Mouse (Mus musculus) ES-Bruce4 (cell line): ENCODE measurements around the gene Mogat1. TPM values are rescaled to one million over a fixed set of nuclear protein-coding genes. Genes with fewer than 3 reads are reported as not detected.

ENCODE experiments used
- H3K27ac ChIP-seq: 2 replicates; pipeline ENCODE4 v1.5.1; 2012; ENCODE audit warnings: low read length, inconsistent platforms; ENCODE audit not compliant: insufficient read depth
- H3K27me3 ChIP-seq: 2 replicates; pipeline ENCODE4 v1.6.1; 2012; ENCODE audit warnings: mild to moderate bottlenecking, low read length, inconsistent platforms; ENCODE audit not compliant: control insufficient read depth, poor library complexity, insufficient read depth, severe bottlenecking
- H3K36me3 ChIP-seq: 2 replicates; pipeline ENCODE4 v1.6.1; 2012; ENCODE audit warnings: inconsistent platforms, mild to moderate bottlenecking, low read length, moderate library complexity; ENCODE audit not compliant: control insufficient read depth, poor library complexity, insufficient read depth, severe bottlenecking
- H3K4me1 ChIP-seq: one replicate; pipeline ENCODE4 v1.8.1; 2011; ENCODE audit warnings: low read length; ENCODE audit not compliant: control insufficient read depth, insufficient read depth
- H3K4me3 ChIP-seq: 2 replicates; pipeline ENCODE4 v1.5.1; 2011; ENCODE audit warnings: low read depth, mild to moderate bottlenecking, low read length
- H3K9ac ChIP-seq: 2 replicates; pipeline ENCODE4 v1.6.1; 2012; ENCODE audit warnings: low read depth, mild to moderate bottlenecking, inconsistent platforms; ENCODE audit not compliant: poor library complexity, severe bottlenecking
- H3K9me3 ChIP-seq: replicated peaks from 2 replicates; pipeline ENCODE4 v1.6.1; 2012; ENCODE audit warnings: mild to moderate bottlenecking, low read length, inconsistent platforms; ENCODE audit not compliant: control insufficient read depth, poor library complexity, insufficient read depth, severe bottlenecking
- CTCF ChIP-seq: IDR thresholded peaks from one replicate; pipeline ENCODE4 v1.8.1; 2011; ENCODE audit warnings: low read depth, low read length
- EP300 ChIP-seq: IDR thresholded peaks from 2 replicates; pipeline ENCODE4 v1.6.1; 2011; ENCODE audit warnings: low read depth, low read length; ENCODE audit not compliant: insufficient read depth
- POLR2A ChIP-seq: IDR thresholded peaks from one replicate; pipeline ENCODE4 v1.8.1; 2011; ENCODE audit warnings: low read length; ENCODE audit not compliant: insufficient read depth
- polyA plus RNA-seq: library from polyadenylated mRNA; stranded (reverse); fragments of >200 nt; gene quantifications from 2 replicates; pipeline ENCODE4 v1.2.4, GENCODE M21; 2011; ENCODE audit warnings: low read depth; ENCODE audit not compliant: missing spikeins, insufficient read depth, insufficient read length

The Mogat1 gene
- polyA plus RNA-seq, 1 experiment = not detected

GRCm38 (mm10) chr1:78532184-78532800 lies 21.5 kb downstream of the Mogat1 start:
- no peak overlapping the region for H3K4me3 ChIP-seq
- no peaks in the 10 kb centered on the region for H3K36me3 ChIP-seq
- no peak overlapping the region for H3K9ac ChIP-seq
- H3K27me3 ChIP-seq = no peaks in the 10 kb centered on the region
- no peak for TF ChIP-seq CTCF
- TF ChIP-seq POLR2A = no peak
- no peak for TF ChIP-seq EP300
- no peak overlapping the region for H3K27ac ChIP-seq
- no peaks in the 10 kb centered on the region for H3K4me1 ChIP-seq
- no peaks in the 10 kb centered on the region for H3K9me3 ChIP-seq

GRCm38 (mm10) chr1:78534428-78535150 lies 23.8 kb downstream of the Mogat1 start:
- Histone ChIP-seq H3K36me3 (no peaks in the 10 kb centered on the region), H3K27ac (no peak overlapping the region), H3K9me3 (no peaks in the 10 kb centered on the region), H3K4me1 (no peaks in the 10 kb centered on the region), H3K4me3 (no peak overlapping the region), H3K9ac (no peak overlapping the region), H3K27me3 (no peaks in the 10 kb centered on the region)
- no peak for TF ChIP-seq CTCF
- TF ChIP-seq POLR2A = no peak
- TF ChIP-seq EP300 = no peak

- Histone ChIP-seq H3K9me3 (no peaks in the 10 kb centered on the region), H3K4me1 (no peaks in the 10 kb centered on the region), H3K27me3 (no peaks in the 10 kb centered on the region), H3K4me3 (no peak overlapping the region), H3K36me3 (no peaks in the 10 kb centered on the region), H3K9ac (no peak overlapping the region), H3K27ac (no peak overlapping the region)
- TF ChIP-seq CTCF (peak; percentile 75), POLR2A (no peak)
Measured at GRCm38 (mm10) chr1:78536310-78537164, 25.7 kb downstream of the Mogat1 start.

- Histone ChIP-seq H3K4me1 (no peaks in the 10 kb centered on the region), H3K36me3 (no peaks in the 10 kb centered on the region), H3K9ac (no peak overlapping the region), H3K27ac (no peak overlapping the region), H3K27me3 (no peaks in the 10 kb centered on the region), H3K9me3 (no peaks in the 10 kb centered on the region), H3K4me3 (no peak overlapping the region)
- TF ChIP-seq CTCF = no peak
- no peak for TF ChIP-seq EP300
- no peak for TF ChIP-seq POLR2A
Measured at GRCm38 (mm10) chr1:78537494-78538010, 26.8 kb downstream of the Mogat1 start.

GRCm38 (mm10) chr1:78538396-78538795 lies 27.6 kb downstream of the Mogat1 start:
- Histone ChIP-seq H3K36me3 (no peaks in the 10 kb centered on the region), H3K9ac (no peak overlapping the region), H3K27me3 (no peaks in the 10 kb centered on the region), H3K27ac (no peak overlapping the region), H3K4me3 (no peak overlapping the region), H3K4me1 (no peaks in the 10 kb centered on the region), H3K9me3 (no peaks in the 10 kb centered on the region)
- no peak for TF ChIP-seq CTCF
- no peak for TF ChIP-seq EP300
- no peak for TF ChIP-seq POLR2A
